Mouse (Mus musculus): ENCODE results near the gene Sept14.
A peak's percentile ranks its signal among the peaks of the same experiment; 100 is the strongest.
"Not testable (repeated sequence)": the region's sequence is repeated elsewhere in the genome, so short reads cannot be mapped to it uniquely, and the experiment has no call there.

Sept14 gene

GRCm38 (mm10) chr5:129708412-129708811, at the start of gene Sept14:
Gene Sept14, minus strand, starts transcription at chr5:129708512.
- DNase-seq: no peak

GRCm38 (mm10) chr5:129756886-129757285, 48.6 kb upstream of the Sept14 start:
- DNase-seq: no peak

GRCm38 (mm10) chr5:129744050-129744449, 35.7 kb upstream of the Sept14 start:
- no peak for DNase-seq

- no peak for DNase-seq
Measured at GRCm38 (mm10) chr5:129742903-129743488, 34.7 kb upstream of the Sept14 start.

- peak; percentile 55 for DNase-seq
Measured at GRCm38 (mm10) chr5:129740976-129741375, 32.7 kb upstream of the Sept14 start.

- DNase-seq: no peak
Measured at GRCm38 (mm10) chr5:129731021-129731420, 22.7 kb upstream of the Sept14 start.

- DNase-seq: no peak
Measured at GRCm38 (mm10) chr5:129730344-129730743, 22.0 kb upstream of the Sept14 start.

- no peak for DNase-seq
Measured at GRCm38 (mm10) chr5:129729286-129729685, 21.0 kb upstream of the Sept14 start.

GRCm38 (mm10) chr5:129726784-129727183, 18.5 kb upstream of the Sept14 start:
- DNase-seq: peak; percentile 9

- DNase-seq: peak; percentile 21
Measured at GRCm38 (mm10) chr5:129725774-129726392, 17.6 kb upstream of the Sept14 start.

- DNase-seq: peak; percentile 94
Measured at GRCm38 (mm10) chr5:129724834-129725773, 16.8 kb upstream of the Sept14 start, which contains the start of gene Nipsnap2. Gene Nipsnap2, plus strand, starts transcription at chr5:129725063.

- no peak for DNase-seq
Measured at GRCm38 (mm10) chr5:129724268-129724667, 16.0 kb upstream of the Sept14 start.

- DNase-seq: no peak
Measured at GRCm38 (mm10) chr5:129720176-129720575, 11.9 kb upstream of the Sept14 start.

- no peak for DNase-seq
Measured at GRCm38 (mm10) chr5:129717016-129717415, 8.7 kb upstream of the Sept14 start.

- peak; percentile 97 for DNase-seq
Measured at GRCm38 (mm10) chr5:129715326-129715861, 7.1 kb upstream of the Sept14 start, which contains the start of gene Mrps17. Gene Mrps17, plus strand, starts transcription at chr5:129715497.

- no peak for DNase-seq
Measured at GRCm38 (mm10) chr5:129703368-129703767, 4.9 kb downstream of the Sept14 start.

GRCm38 (mm10) chr5:129701706-129702105, 6.6 kb downstream of the Sept14 start:
- DNase-seq: no peak

- peak; percentile 18 for DNase-seq
Measured at GRCm38 (mm10) chr5:129700506-129700905, 7.8 kb downstream of the Sept14 start.

GRCm38 (mm10) chr5:129690528-129690927, 17.8 kb downstream of the Sept14 start:
- no peak for DNase-seq

GRCm38 (mm10) chr5:129687621-129688020, 20.7 kb downstream of the Sept14 start:
- DNase-seq: no peak

- not testable (repeated sequence) for DNase-seq
Measured at GRCm38 (mm10) chr5:129685141-129685540, 23.2 kb downstream of the Sept14 start.

- DNase-seq: peak; percentile 90
Measured at GRCm38 (mm10) chr5:129670036-129670458, 38.3 kb downstream of the Sept14 start, which contains the start of gene Zfp11. Gene Zfp11, minus strand, starts transcription at chr5:129670099.

- no peak for DNase-seq
Measured at GRCm38 (mm10) chr5:129669453-129670035, 38.8 kb downstream of the Sept14 start.
